Mouse (Mus musculus) hindbrain, embryonic 10.5 days (tissue): ENCODE results near the gene Synrg. TPM values are rescaled to one million over a fixed set of nuclear protein-coding genes. Genes with fewer than 3 reads are reported as not detected.
A peak's percentile ranks its signal among the peaks of the same experiment; 100 is the strongest.

Experiments used
- DNase-seq: peaks from one replicate; pipeline ENCODE4 v3.0.0-alpha.2; 2017; ENCODE audit warnings: low spot score
- H3K27ac ChIP-seq: fragments of 300-500 bp; sonication (generic); 2 replicates; pipeline ENCODE4 v1.5.1; 2016; ENCODE audit warnings: mild to moderate bottlenecking, moderate library complexity
- H3K27me3 ChIP-seq: fragments of 300-500 bp; sonication (generic); 2 replicates; pipeline ENCODE4 v1.6.1; 2016; ENCODE audit warnings: mild to moderate bottlenecking; ENCODE audit not compliant: poor library complexity, insufficient read depth, severe bottlenecking
- H3K36me3 ChIP-seq: fragments of 300-500 bp; sonication (generic); 2 replicates; pipeline ENCODE4 v1.6.1; 2016; ENCODE audit warnings: mild to moderate bottlenecking, moderate library complexity
- H3K4me1 ChIP-seq: fragments of 300-500 bp; sonication (generic); replicated peaks from 2 replicates; pipeline ENCODE4 v1.6.1; 2016; ENCODE audit warnings: mild to moderate bottlenecking
- H3K4me3 ChIP-seq: fragments of 300-500 bp; sonication (generic); 2 replicates; pipeline ENCODE4 v1.5.1; 2016; ENCODE audit warnings: mild to moderate bottlenecking, moderate library complexity
- H3K9me3 ChIP-seq: fragments of 300-500 bp; sonication (generic); 2 replicates; pipeline ENCODE4 v1.6.1; 2016; ENCODE audit warnings: mild to moderate bottlenecking, moderate library complexity
- WGBS: fragments of 180-500 bp; shearing (Covaris S2); methylation state at CpG from one replicate; pipeline ENCODE4 v1.1.7; 2016; 5-methylcytosine and 5-hydroxymethylcytosine counted together
- polyA plus RNA-seq: library from polyadenylated mRNA; unstranded; fragments of >200 nt; fragmentation: Nextera tagmentation; extraction: Ambion mirVana; gene quantifications from 2 replicates; pipeline ENCODE4 v1.2.1, GENCODE M21; 2016

Gene Synrg
- polyA plus RNA-seq, 1 experiment from 2014 or later, result 15.9 TPM

DNA sequence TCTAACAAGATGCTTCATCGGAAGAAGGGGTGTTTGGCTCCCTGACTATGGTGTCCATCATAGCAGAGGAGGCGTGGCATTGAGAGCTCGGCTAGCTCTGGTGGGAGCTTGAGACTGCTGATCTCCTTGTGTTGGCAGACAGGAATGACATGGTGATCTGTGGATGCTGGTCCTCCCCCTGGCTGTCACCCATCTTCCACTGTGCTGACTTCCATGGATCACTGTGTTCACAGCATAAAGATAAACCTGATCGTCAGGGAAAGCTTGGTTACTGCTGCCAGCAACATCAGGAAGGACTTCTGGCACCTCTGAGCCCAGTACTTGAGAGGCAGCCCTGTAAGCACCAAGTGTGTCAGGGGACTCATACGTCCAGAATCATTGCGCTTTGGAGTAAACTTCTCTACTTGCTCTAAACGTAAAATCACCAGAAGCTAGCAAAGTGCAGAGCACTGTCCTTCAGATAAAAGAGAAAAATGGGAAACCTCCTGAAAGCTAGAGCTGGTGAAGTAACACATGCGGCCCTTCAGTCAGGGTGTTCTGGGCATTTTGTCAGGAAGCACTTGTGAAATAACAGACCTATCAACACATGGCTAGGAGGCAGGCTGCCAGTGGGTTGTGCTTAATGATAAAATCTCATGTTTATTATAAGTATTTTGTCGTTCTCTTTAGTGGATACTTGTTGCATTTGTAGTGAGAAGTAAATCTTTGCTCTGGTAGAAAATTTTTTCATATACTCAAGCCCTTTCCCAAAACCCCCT, 64.2 kb downstream of the Synrg start:
- Histone ChIP-seq H3K9me3 (no peaks in the 10 kb centered on the region), H3K4me1 (no peaks in the 10 kb centered on the region), H3K4me3 (no peak overlapping the region), H3K27me3 (no peaks in the 10 kb centered on the region), H3K36me3 (peaks cover 95% of the 10 kb centered on the region), H3K27ac (no peak overlapping the region)
- WGBS, result 88% methylated on average over 9 of the region's 9 CpGs
- DNase-seq, result no peak

DNA sequence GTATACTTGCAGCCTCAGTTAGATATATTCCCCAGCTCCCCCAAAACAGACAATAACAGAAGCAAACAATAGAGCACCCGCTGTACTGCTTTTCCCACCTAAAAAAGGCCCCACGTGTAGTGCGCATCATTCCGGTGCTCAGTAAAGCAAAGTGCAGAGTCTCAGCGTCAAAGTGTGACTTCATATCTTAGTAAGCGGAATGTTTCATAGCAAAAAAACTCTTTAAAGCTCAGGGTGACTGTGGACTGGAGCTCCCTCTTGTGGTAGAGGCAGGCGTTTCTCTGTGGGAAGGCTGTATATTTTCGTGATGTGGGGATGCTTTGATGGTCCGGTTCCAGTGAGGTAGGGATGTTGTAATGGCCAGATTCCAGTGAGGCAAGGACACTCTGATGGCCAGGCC, 67.7 kb downstream of the Synrg start:
- H3K27ac ChIP-seq, result no peak overlapping the region
- 53% methylated on average over 9 of the region's 9 CpGs for WGBS
- H3K9me3 ChIP-seq, result no peaks in the 10 kb centered on the region
- no peak overlapping the region for H3K4me3 ChIP-seq
- no peaks in the 10 kb centered on the region for H3K27me3 ChIP-seq
- H3K4me1 ChIP-seq, result no peaks in the 10 kb centered on the region
- H3K36me3 ChIP-seq, result peaks cover 87% of the 10 kb centered on the region
- DNase-seq, result peak; percentile 46

DNA sequence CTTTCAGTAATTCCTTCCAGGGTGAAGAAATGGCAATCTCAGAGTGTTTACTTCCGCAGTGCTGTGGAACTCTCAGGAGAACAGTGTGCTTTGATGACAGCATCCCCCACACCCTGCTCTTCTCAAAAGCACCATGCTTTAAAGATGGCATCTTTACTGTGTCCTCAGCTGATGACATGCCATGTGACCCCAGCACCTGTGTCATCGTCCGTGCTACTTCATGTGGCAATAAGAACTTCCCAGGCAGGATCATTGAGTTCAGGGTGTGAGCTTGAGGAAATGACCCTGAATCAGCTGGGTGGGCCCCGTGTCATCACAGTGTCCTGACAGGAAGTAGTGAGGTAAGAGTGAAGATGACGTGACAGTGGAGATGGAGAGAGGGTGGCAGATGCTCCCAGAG, 68.3 kb downstream of the Synrg start:
- H3K9me3 ChIP-seq, result no peaks in the 10 kb centered on the region
- H3K4me1 ChIP-seq, result no peaks in the 10 kb centered on the region
- peaks cover 82% of the 10 kb centered on the region for H3K36me3 ChIP-seq
- H3K27ac ChIP-seq, result no peak overlapping the region
- H3K4me3 ChIP-seq, result no peak overlapping the region
- DNase-seq, result no peak
- no peaks in the 10 kb centered on the region for H3K27me3 ChIP-seq
- 88% methylated on average over 5 of the region's 5 CpGs for WGBS

DNA sequence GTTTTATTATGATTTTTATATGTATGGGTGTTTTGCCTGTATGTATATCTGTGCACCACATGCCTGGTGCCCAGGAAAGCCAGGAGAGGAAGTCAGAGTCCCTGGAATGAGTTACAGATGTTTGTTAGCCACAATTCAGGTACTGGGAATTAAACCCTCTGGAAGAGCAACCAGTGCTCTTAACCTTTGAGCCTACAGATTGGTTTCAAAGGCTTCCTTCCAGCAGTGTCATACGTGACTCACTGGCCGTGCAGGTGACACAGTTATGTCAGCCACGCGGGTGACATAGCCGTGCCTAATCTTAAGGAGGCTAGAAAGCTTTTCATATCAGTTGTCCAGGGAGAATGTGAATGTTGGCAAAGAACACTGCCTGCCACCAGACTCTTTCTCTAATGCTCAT, 69.4 kb downstream of the Synrg start:
- WGBS, result 89% methylated on average over 5 of the region's 5 CpGs
- H3K36me3 ChIP-seq, result peaks cover 78% of the 10 kb centered on the region
- no peaks in the 10 kb centered on the region for H3K9me3 ChIP-seq

DNA sequence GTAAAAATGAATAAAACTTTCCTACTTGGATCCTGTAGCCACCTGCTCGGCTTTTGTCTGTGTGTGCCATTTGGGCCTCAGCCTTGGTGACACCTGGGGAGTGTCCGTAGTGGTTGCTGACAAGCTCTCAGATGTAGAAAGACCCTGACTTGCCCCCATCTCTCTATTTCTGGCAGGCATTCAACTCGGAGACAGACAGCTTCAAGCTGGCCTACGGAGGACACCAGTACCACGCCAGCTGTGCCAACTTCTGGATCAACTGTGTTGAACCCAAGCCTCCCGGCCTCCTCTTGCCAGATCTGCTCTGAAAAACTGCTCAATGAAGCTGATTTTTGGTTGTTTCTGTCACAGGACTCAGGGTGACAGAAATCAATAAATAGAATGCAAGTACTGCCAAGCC, 76.4 kb downstream of the Synrg start:
- no peak for DNase-seq
- Histone ChIP-seq H3K36me3 (peaks cover 50% of the 10 kb centered on the region), H3K27me3 (no peaks in the 10 kb centered on the region), H3K4me3 (no peak overlapping the region), H3K4me1 (peaks cover 62% of the 10 kb centered on the region), H3K9me3 (no peaks in the 10 kb centered on the region), H3K27ac (no peak overlapping the region)
- WGBS, result 82% methylated on average over 6 of the region's 6 CpGs

More for the DNA sequence above, 69.4 kb downstream of the Synrg start:
- no peak overlapping the region for H3K27ac ChIP-seq
- H3K27me3 ChIP-seq, result no peaks in the 10 kb centered on the region
- peaks cover 5% of the 10 kb centered on the region for H3K4me1 ChIP-seq
- H3K4me3 ChIP-seq, result no peak overlapping the region
- no peak for DNase-seq

DNA sequence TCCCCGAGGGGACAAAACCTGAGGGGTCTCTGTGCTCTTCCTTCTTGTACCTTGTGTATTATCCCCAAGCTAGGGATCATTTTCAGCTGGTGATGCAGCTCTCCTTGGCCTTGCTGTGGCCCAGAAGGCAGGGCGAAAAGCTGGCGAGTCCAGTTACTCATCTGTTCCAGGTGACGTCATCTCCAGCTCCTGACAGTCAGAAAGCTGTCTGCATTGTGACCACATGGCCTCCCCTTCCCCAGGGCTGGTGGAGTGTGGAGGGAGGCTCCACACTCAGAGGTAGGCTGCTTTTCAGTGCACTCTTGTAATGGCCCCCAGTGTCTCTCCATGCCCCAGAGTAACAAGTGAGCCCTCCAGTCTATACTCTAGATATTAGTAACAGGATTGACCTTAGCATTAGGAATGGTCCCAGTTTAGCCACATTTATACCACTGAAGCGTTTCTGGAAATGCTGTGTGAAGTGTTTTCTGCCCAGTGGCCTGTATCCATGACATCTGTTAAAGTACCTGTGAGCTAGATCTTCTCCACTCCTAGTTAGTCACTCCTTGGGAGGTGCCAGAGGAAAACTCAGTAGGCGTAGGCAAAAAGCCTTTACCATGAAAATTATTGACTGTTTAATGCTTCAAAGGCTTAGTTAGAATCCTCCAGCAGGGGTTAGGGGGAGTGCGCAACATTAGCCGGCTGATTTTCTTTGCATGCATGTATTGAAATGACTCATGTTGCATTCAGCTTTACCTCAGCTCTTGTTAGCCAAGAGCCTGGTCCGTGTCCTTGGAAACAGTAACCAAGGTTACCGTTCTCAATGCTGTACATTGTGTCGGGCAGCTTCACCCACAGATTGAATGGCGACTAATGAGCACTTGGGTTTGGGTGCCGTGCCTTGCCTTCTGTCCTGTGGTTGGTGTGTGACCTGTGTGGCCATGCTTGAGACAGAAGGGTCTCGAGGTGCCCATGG, 78.9 kb downstream of the Synrg start:
- Histone ChIP-seq H3K9me3 (no peaks in the 10 kb centered on the region), H3K4me1 (peaks cover 79% of the 10 kb centered on the region), H3K27ac (peak overlapping the region; percentile 78), H3K4me3 (0 out of 2 replicates have a peak overlapping the region, but pooled peaks have one; percentile 3), H3K36me3 (peaks cover 34% of the 10 kb centered on the region), H3K27me3 (no peaks in the 10 kb centered on the region)
- WGBS, result 35% methylated on average over 14 of the region's 14 CpGs
- peak; percentile 86 for DNase-seq

DNA sequence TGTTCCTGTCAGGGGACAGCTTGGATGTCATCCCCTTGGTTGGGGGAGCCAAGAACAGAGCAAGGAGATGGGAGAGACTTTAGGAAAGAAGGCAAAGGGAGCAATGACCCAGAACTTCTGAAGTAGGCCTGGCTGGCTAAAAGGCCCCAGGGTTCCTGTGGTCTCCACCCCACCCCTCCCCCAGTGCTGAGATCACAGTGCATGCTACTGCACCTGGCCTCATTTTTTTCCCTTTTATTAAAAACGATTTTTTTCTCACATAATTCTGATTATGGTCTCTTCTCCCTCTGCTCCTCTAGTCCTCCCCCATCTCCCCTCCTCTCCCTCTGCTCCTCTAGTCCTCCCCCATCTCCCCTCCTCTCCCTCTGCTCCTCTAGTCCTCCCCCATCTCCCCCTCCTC, 80.8 kb downstream of the Synrg start:
- no peak overlapping the region for H3K4me3 ChIP-seq
- no peak for DNase-seq
- no peaks in the 10 kb centered on the region for H3K9me3 ChIP-seq
- H3K27me3 ChIP-seq, result no peaks in the 10 kb centered on the region
- peaks cover 77% of the 10 kb centered on the region for H3K4me1 ChIP-seq
- H3K27ac ChIP-seq, result peak overlapping the region; percentile 57
- 35% methylated on average over 1 of the region's 1 CpGs for WGBS
- H3K36me3 ChIP-seq, result peaks cover 16% of the 10 kb centered on the region

DNA sequence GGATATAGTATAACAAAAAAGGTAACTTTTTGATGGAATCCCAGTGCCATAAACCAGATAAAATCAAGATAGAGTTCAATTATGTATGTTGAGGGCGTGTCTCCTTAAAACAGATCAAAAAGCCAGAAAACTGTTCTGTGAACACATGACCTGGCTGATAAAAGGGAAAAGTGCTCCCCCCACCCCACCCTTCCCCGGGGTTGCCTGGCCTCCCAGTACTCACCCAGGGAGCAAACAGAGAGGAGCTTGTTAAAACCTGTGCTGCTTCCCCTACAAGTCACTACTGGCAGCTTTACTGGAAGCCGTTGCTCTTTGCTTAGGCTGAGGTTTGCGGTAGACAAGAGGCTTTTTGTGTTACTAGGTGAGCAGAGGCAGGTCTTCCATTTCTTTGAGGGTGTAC, 83.0 kb downstream of the Synrg start:
- H3K4me3 ChIP-seq, result no peak overlapping the region
- 71% methylated on average over 4 of the region's 4 CpGs for WGBS
- no peak overlapping the region for H3K27ac ChIP-seq
- H3K9me3 ChIP-seq, result no peaks in the 10 kb centered on the region
- no peaks in the 10 kb centered on the region for H3K36me3 ChIP-seq
- no peak for DNase-seq
- H3K4me1 ChIP-seq, result peaks cover 64% of the 10 kb centered on the region
- H3K27me3 ChIP-seq, result no peaks in the 10 kb centered on the region

DNA sequence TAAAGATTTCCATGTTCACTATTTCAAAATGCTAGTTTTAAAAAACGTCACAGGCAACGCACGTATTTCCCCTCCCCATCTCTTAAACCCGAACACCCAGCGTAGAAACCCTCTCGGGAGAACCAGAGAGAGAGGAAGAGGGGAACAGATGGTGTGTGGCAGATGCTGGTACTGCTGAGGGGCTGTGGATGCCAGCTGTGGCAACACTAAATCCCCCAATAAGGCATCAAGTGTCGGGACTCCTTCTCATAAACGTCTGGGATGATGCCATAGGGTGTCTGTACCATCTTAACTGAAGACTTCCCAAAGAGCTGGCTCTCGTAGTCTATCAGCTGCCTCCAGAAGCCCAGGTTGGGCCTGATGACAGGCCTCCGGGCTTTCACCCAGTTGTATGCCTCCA, 84.2 kb downstream of the Synrg start:
- WGBS, result 76% methylated on average over 10 of the region's 10 CpGs
- H3K27ac ChIP-seq, result no peak overlapping the region
- H3K9me3 ChIP-seq, result no peaks in the 10 kb centered on the region
- peaks cover 61% of the 10 kb centered on the region for H3K4me1 ChIP-seq
- no peak overlapping the region for H3K4me3 ChIP-seq
- H3K36me3 ChIP-seq, result no peaks in the 10 kb centered on the region
- no peak for DNase-seq
- H3K27me3 ChIP-seq, result no peaks in the 10 kb centered on the region

DNA sequence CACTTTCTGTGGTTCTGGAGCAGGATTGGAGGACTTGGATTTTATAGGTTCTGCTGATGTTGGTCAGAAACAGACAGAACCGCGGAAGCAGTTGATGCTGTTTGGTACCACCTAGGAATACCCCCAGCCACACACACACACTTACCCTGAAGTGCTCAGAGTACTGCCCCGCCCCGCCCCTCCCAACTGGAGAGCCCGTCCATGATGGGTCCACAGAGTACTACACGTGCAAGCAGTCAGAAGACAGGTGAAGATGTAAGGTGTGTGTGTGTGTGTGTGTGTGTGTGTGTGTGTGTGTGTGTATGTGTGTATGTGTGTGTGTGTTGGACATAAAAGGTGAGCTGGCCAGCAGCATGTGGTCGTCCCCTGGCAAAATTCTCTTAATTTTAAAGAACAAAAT, 88.8 kb downstream of the Synrg start:
- no peak overlapping the region for H3K27ac ChIP-seq
- 90% methylated on average over 7 of the region's 7 CpGs for WGBS

DNA sequence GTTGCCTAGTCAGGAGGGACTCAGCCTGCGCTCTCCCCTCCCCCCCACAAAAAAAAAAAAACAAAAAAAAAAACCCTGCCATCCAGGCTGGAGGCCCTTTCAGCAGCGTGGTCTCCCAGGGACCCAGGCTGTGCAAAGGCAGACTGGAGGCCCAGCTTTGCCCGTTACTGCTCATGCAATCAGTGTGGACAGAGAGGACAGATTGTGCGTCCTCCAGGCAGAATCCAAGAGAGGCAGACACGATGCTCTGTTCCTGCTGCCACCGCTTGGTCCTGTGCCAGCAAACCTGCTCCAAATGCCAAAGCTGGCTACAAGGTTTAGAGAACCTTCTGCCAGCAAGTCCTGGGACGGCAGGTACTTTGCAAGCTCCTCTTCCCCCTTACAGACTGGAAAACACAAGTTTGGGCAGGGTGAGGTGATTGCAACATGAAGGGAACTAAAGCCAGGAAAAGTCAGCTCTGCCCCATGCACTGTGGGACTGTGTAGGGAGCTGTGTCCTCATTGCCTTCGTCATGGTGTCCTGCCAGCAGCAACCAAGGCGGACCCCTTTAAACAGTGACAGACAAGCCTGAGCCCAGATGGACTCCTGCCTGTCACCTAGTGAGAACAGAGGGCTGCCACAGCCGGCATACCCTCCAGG, 89.4 kb downstream of the Synrg start:
- 65% methylated on average over 10 of the region's 10 CpGs for WGBS
- no peak for DNase-seq
- Histone ChIP-seq H3K27me3 (no peaks in the 10 kb centered on the region), H3K4me3 (no peak overlapping the region), H3K9me3 (0 out of 2 replicates have a peak, but pooled peaks cover 7% of the 10 kb centered on the region), H3K36me3 (no peaks in the 10 kb centered on the region), H3K4me1 (peaks cover 31% of the 10 kb centered on the region), H3K27ac (peak overlapping the region; percentile 64)

More for the DNA sequence above, 88.8 kb downstream of the Synrg start:
- no peak for DNase-seq
- Histone ChIP-seq H3K27me3 (no peaks in the 10 kb centered on the region), H3K4me1 (peaks cover 37% of the 10 kb centered on the region), H3K36me3 (no peaks in the 10 kb centered on the region), H3K4me3 (no peak overlapping the region), H3K9me3 (0 out of 2 replicates have a peak, but pooled peaks cover 7% of the 10 kb centered on the region)

DNA sequence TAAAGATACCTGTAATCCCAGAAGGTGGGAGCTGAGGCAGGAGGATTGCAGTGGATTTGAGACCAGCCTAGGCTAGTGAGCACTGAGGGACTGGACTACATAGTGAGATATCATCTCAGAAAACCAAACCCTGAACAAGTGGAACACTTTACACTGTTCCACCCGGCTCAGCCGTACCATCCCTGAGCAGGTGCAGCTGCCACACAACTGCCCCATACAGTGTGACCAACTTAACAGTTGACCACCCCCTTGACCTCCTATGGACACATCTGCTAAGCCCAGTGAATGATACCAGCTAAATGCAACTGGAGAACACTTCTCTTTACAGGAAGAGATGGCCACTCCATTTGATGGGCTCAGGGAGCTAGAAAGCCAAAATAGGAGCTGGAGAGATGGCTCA, 93.2 kb downstream of the Synrg start:
- H3K9me3 ChIP-seq, result 0 out of 2 replicates have a peak, but pooled peaks cover 7% of the 10 kb centered on the region
- no peak for DNase-seq
- 100% methylated on average over 2 of the region's 2 CpGs for WGBS
- H3K27ac ChIP-seq, result no peak overlapping the region
- H3K36me3 ChIP-seq, result no peaks in the 10 kb centered on the region
- H3K4me3 ChIP-seq, result no peak overlapping the region
- H3K27me3 ChIP-seq, result no peaks in the 10 kb centered on the region
- peaks cover 17% of the 10 kb centered on the region for H3K4me1 ChIP-seq
